Mouse (Mus musculus) mouse trophoblast stem cell (cell line): ENCODE data around the gene Impdh2.
"Not testable (repeated sequence)": the region's sequence is repeated elsewhere in the genome, so short reads cannot be mapped to it uniquely, and the experiment has no call there.

Experiments used
- in situ Hi-C, 2 experiments: fragments of 300-500 bp; cut with MseI, MboI; formaldehyde crosslinking; loops; 2 replicates in 1 of 2; 3 replicates in 1 of 2; pipeline ENCODE4 v1.15.1; 2025

Impdh2 gene

DNA sequence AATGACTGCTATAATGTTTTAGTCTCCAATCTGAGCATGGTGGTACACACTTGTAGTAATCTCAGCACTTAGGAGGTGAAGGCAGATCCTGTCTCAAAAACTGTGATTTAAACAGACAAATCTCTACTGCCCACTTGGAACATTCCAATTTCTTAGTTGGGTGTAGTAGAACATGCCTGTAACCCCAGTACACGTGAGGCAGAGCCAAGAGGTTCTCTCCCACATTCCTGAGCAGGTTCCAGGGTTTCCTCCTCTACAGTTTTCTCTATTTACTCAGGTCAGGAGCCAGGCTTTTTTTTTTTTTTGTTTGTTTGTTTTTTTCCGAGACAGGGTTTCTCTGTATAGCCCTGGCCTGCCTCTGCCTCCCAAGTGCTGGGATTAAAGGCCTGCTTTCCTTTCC lies 39.9 kb downstream of the Impdh2 start:
- in situ Hi-C loops: no loop called here

DNA sequence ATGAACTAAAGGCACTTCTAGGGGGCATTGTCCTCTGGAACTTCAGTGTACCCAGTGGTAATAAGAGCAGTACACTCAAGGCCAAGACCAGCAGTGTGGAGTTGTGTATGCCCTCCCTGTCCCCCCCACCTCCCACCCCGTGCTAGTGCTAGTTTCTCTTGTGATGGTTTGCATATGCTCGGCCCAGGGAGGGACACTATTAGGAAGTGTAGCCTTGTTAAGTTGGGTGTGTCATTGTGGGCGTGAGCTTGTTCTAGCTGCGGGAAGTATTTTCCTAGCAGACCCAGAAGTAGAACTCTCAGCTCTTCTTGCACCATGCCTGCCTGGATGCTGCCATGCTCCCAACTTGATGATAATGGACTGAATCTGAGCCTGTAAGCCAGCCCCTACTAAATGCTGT lies 41.9 kb downstream of the Impdh2 start:
- in situ Hi-C loops: no loop called here

DNA sequence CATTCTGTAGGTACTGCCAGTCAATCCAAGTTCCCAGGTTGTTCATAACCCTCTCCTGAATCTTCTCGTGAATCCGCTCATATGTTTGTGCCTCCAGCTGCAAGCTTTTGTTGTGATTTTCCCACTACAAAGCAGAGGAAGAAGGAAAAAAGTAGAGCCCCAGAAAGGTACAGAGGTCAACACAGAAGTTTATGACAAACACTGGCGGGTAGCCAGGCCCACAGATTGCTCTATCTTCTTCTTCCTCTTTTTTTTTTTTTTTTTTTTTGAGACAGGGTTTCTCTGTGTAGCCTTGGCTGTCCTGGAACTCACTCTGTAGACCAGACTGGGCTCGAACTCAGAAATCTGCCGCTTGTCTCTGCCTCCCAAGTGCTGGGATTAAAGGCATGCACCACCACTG lies 47.8 kb downstream of the Impdh2 start:
- in situ Hi-C loops: not testable (repeated sequence)

DNA sequence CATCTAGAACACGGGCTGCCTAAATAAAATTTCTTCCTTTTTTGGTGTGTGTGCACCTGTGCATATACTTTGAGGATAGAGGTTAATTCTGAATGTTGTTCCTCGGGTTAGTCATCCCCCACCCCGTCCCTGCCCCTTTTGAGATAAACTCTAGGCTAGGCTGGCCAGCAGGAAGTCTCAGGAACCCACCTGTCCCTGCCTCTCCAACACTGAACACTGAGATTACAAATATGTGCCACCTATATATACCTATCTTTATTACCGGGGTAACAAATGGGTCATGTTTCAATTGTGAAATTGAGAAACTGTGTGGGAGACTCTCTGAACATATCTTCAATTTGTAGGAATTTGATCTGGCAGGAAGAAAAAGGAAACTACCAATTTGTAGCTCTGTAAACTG lies 48.8 kb downstream of the Impdh2 start:
- in situ Hi-C loops: no loop called here

DNA sequence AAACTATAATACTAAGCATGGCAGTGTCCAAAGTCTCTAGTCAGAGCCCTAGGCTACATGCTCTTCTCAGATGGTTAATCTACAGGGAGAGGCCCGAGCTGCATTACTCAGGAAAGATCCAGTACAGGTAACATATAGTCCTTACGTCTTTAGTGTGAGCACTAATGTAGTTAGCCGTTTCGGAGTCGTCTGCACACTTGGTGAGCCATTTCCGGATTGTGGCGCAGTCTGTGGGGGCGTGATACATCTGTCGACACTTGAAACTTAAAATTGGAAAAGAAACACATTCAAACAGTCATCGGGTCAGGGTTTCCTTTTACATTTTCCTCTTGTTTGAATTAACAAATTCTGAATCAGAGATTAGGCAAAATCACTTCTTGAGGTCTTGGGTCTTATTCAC lies 51.4 kb downstream of the Impdh2 start:
- in situ Hi-C loops: no loop called here
